Mouse (Mus musculus) midbrain, postnatal 0 days (tissue): ENCODE measurements around the gene Rbm20. TPM values are rescaled to one million over a fixed set of nuclear protein-coding genes. Genes with fewer than 3 reads are reported as not detected.
A peak's percentile ranks its signal among the peaks of the same experiment; 100 is the strongest.

Experiments
- ATAC-seq: fragments of 200-750 bp; cut with Nextera tagmentation; 2 replicates; pipeline ENCODE4 v1.8.0; 2017; ENCODE audit warnings: moderate number of reproducible peaks, mild to moderate bottlenecking, moderate TSS enrichment, moderate library complexity; ENCODE audit not compliant: low FRiP score
- DNase-seq: peaks from one replicate; pipeline ENCODE4 v3.0.0-alpha.2; 2015; ENCODE audit warnings: low spot score
- H3K27ac ChIP-seq: fragments of 300-500 bp; sonication (generic); 2 replicates; pipeline ENCODE4 v1.5.1; 2014; ENCODE audit warnings: low read depth, mild to moderate bottlenecking, low read length, mixed read lengths
- H3K27me3 ChIP-seq: fragments of 300-500 bp; sonication (generic); 2 replicates; pipeline ENCODE4 v1.6.1; 2014; ENCODE audit warnings: low read length, control low read depth, mixed read lengths; ENCODE audit not compliant: insufficient read depth
- H3K36me3 ChIP-seq: fragments of 300-500 bp; sonication (generic); 2 replicates; pipeline ENCODE4 v1.6.1; 2014; ENCODE audit warnings: low read length, control low read depth, mixed read lengths; ENCODE audit not compliant: insufficient read depth
- H3K4me1 ChIP-seq: fragments of 300-500 bp; sonication (generic); 2 replicates; pipeline ENCODE4 v1.6.1; 2014; ENCODE audit warnings: mild to moderate bottlenecking, control low read depth, antibody characterized with exemption, low read length, mixed read lengths; ENCODE audit not compliant: insufficient read depth
- H3K4me2 ChIP-seq: fragments of 300-500 bp; sonication (generic); 2 replicates; pipeline ENCODE4 v1.6.1; 2014; ENCODE audit warnings: low read depth, mild to moderate bottlenecking, low read length, mixed read lengths; ENCODE audit not compliant: poor library complexity, severe bottlenecking
- H3K4me3 ChIP-seq: fragments of 300-500 bp; sonication (generic); 2 replicates; pipeline ENCODE4 v1.5.1; 2014; ENCODE audit warnings: low read depth, mild to moderate bottlenecking, low read length, moderate library complexity
- H3K9ac ChIP-seq: fragments of 300-500 bp; sonication (generic); replicated peaks from 2 replicates; pipeline ENCODE4 v1.6.1; 2014; ENCODE audit warnings: mild to moderate bottlenecking, low read length, moderate library complexity, mixed read lengths; ENCODE audit not compliant: poor library complexity, severe bottlenecking
- H3K9me3 ChIP-seq: fragments of 300-500 bp; sonication (generic); 2 replicates; pipeline ENCODE4 v1.6.1; 2016; ENCODE audit warnings: low read length, control low read depth
- CTCF ChIP-seq: IDR thresholded peaks from 2 replicates; pipeline ENCODE4 v1.5.1; 2016; ENCODE audit warnings: antibody characterized with exemption, mild to moderate bottlenecking
- WGBS: fragments of 180-500 bp; shearing (Covaris S2); extraction: QIAGEN DNeasy Blood & Tissue Kit; methylation state at CpG from one replicate; pipeline ENCODE4 v1.1.7; 2014; 5-methylcytosine and 5-hydroxymethylcytosine counted together
- polyA plus RNA-seq: library from polyadenylated mRNA; unstranded; fragments of >200 nt; fragmentation: Nextera tagmentation; extraction: Ambion mirVana; gene quantifications from 2 replicates; pipeline ENCODE4 v1.2.1, GENCODE M21; 2015
- total RNA-seq: library from RNA; depleted of rRNA; stranded (reverse); fragments of >200 nt; gene quantifications from 2 replicates; pipeline ENCODE4 v1.2.3, GENCODE M21; 2014

Rbm20 gene
- total and polyA plus RNA-seq, 2 experiments from 2014 or later: 0.75 to 2.0 TPM

DNA sequence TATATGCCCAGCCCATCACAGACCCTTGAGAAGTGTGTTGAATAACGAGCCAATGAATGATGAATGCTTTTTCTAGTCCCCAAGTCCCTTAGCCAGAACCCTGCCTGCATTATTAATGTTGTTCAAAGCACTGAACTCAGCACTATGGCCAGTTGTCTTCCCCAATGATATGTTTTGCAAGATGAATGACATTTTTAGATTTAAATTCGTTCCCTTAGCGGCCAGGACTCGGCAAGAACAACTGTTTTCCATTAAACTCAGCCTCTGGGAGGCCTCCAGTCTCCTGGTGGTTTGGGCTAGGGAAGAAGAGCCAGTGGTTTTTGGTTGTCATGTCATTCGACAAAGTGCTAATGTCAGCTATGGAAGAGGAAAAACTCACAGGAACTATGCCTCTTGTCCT is 204.7 kb downstream of the Rbm20 start:
- 38% methylated on average over 5 of the region's 5 CpGs for WGBS
- no peak for ATAC-seq

DNA sequence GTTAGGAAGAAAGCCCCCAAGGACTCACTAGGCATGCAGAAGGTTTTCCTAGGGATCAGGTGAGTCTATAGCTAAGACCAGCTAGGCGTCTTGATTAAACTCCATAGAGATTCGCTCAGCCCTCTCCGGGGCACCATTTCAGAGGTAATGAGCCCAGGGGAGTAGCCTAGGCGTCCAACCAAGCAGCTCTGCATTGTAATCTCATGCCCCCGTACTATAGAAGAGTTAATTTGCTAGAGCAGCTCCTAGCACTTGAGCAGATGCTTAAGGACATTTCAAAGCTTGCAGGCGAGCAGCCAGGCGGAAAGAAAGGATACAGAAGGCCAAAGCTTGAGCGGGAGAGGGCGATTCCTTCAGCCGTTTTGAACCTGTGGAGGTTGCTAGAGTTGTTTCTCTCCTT is 208.3 kb downstream of the Rbm20 start:
- ATAC-seq (no peak), DNase-seq (peak; percentile 5)
- no peaks in the 10 kb centered on the region for H3K27me3 ChIP-seq
- no peaks in the 10 kb centered on the region for H3K9me3 ChIP-seq
- no peak overlapping the region for H3K4me3 ChIP-seq
- no peak overlapping the region for H3K9ac ChIP-seq
- H3K27ac ChIP-seq: no peak overlapping the region
- no peaks in the 10 kb centered on the region for H3K4me1 ChIP-seq
- 26% methylated on average over 10 of the region's 10 CpGs for WGBS
- TF ChIP-seq CTCF: no peak
- no peak overlapping the region for H3K4me2 ChIP-seq
- H3K36me3 ChIP-seq: no peaks in the 10 kb centered on the region

More for the DNA sequence above, 204.7 kb downstream of the Rbm20 start:
- no peak overlapping the region for H3K4me2 ChIP-seq
- no peaks in the 10 kb centered on the region for H3K36me3 ChIP-seq
- DNase-seq: no peak
- TF ChIP-seq CTCF: no peak
- H3K27ac ChIP-seq: no peak overlapping the region
- H3K4me3 ChIP-seq: no peak overlapping the region
- H3K9ac ChIP-seq: no peak overlapping the region
- H3K4me1 ChIP-seq: no peaks in the 10 kb centered on the region
- no peaks in the 10 kb centered on the region for H3K27me3 ChIP-seq
- H3K9me3 ChIP-seq: no peaks in the 10 kb centered on the region

- no peak overlapping the region for H3K4me2 ChIP-seq
- no peak overlapping the region for H3K27ac ChIP-seq
- no peaks in the 10 kb centered on the region for H3K27me3 ChIP-seq
- no peak overlapping the region for H3K9ac ChIP-seq
- TF ChIP-seq CTCF: no peak
- 88% methylated on average over 10 of the region's 10 CpGs for WGBS
- H3K9me3 ChIP-seq: no peaks in the 10 kb centered on the region
- no peaks in the 10 kb centered on the region for H3K4me1 ChIP-seq
- DNase-seq: no peak
- no peaks in the 10 kb centered on the region for H3K36me3 ChIP-seq
- H3K4me3 ChIP-seq: no peak overlapping the region
- ATAC-seq: no peak
These were observed 209.7 kb downstream of the Rbm20 start for GRCm38 (mm10) chr19:53886576-53887370.

GRCm38 (mm10) chr19:53887822-53888221 is 210.7 kb downstream of the Rbm20 start:
- H3K36me3 ChIP-seq: no peaks in the 10 kb centered on the region
- H3K9ac ChIP-seq: no peak overlapping the region
- no peak for TF ChIP-seq CTCF
- no peak overlapping the region for H3K27ac ChIP-seq
- no peak for DNase-seq
- no peak overlapping the region for H3K4me3 ChIP-seq
- no peak for ATAC-seq
- H3K27me3 ChIP-seq: no peaks in the 10 kb centered on the region
- H3K4me2 ChIP-seq: no peak overlapping the region
- whole genome bisulfite sequencing: 83% methylated on average over 3 of the region's 3 CpGs
- H3K4me1 ChIP-seq: no peaks in the 10 kb centered on the region
- H3K9me3 ChIP-seq: no peaks in the 10 kb centered on the region

GRCm38 (mm10) chr19:53888331-53888730 is 211.2 kb downstream of the Rbm20 start:
- Histone ChIP-seq H3K36me3 (no peaks in the 10 kb centered on the region), H3K27me3 (no peaks in the 10 kb centered on the region), H3K4me2 (no peak overlapping the region), H3K9ac (no peak overlapping the region), H3K9me3 (no peaks in the 10 kb centered on the region), H3K27ac (no peak overlapping the region), H3K4me3 (no peak overlapping the region), H3K4me1 (no peaks in the 10 kb centered on the region)
- no peak for ATAC-seq
- DNase-seq: no peak
- WGBS: 81% methylated on average over 9 of the region's 9 CpGs
- no peak for TF ChIP-seq CTCF

DNA sequence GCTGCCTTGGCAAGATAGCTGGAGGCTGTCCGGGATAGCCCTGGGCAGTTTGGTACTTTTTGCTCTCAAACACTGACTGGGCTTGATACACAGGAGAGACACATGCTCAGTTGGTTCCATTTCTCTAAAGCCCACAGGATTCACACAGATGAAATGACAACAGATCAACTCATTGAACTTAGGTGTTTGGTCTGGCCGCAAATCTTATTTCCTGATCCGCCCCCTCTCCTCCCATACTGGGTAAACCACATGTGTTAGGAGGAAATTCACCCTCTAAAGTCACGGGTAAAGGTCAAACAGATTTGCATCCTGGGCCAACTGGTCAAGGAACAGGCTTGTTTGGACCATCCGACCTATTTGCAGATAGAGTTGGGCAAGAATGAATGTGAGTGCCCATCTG is 212.4 kb downstream of the Rbm20 start:
- no peaks in the 10 kb centered on the region for H3K27me3 ChIP-seq
- 78% methylated on average over 5 of the region's 5 CpGs for WGBS
- no peak for DNase-seq

More for the DNA sequence above, 212.4 kb downstream of the Rbm20 start:
- H3K9ac ChIP-seq: no peak overlapping the region
- H3K36me3 ChIP-seq: no peaks in the 10 kb centered on the region
- ATAC-seq: no peak
- H3K9me3 ChIP-seq: no peaks in the 10 kb centered on the region
- no peak overlapping the region for H3K4me2 ChIP-seq
- H3K27ac ChIP-seq: no peak overlapping the region
- H3K4me3 ChIP-seq: no peak overlapping the region
- no peaks in the 10 kb centered on the region for H3K4me1 ChIP-seq
- no peak for TF ChIP-seq CTCF
